Mouse (Mus musculus) layer of hippocampus, adult 9-11 months (tissue): ENCODE results near the gene Gm21858.
"Not testable (repeated sequence)": the region's sequence is repeated elsewhere in the genome, so short reads cannot be mapped to it uniquely, and the experiment has no call there.

Experiments used
- DNase-seq: peaks from one replicate; pipeline ENCODE4 v3.0.0; 2022

Gm21858 gene

DNA sequence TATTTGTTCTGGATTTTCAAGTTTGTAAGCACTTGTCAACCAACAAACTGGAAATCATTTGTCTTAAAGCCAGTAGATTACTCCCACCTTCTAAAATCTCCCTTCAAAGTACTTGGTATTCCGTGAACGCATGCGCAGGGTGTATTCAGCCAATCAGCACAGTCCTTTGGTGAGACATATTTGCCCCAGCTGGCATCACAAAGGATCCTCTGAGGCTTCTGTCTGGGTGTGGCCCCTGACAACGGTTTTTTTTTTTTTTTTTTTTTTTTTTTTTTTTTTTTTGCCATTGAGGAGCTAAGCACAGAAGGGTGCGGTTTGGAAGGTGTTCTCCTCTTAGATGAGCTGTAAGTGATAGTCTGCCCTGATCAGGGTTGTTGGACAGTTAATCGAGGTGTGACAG lies at the start of gene Gm21858:
Gene Gm21858, plus strand, starts transcription at position 301 of the 400 bp plus-strand sequence.
- DNase-seq, result not testable (repeated sequence)
